Mouse (Mus musculus) right cerebral cortex, postnatal 10 days (tissue): ENCODE data around the gene Tmed9.
"Not testable (repeated sequence)": the region's sequence is repeated elsewhere in the genome, so short reads cannot be mapped to it uniquely, and the experiment has no call there.

Source experiments
- DNase-seq, 2 experiments: peaks; one replicate each; pipeline ENCODE4 v3.0.0; 2021; ENCODE audit warnings: low spot score in 2 of 2

Gene Tmed9

DNA sequence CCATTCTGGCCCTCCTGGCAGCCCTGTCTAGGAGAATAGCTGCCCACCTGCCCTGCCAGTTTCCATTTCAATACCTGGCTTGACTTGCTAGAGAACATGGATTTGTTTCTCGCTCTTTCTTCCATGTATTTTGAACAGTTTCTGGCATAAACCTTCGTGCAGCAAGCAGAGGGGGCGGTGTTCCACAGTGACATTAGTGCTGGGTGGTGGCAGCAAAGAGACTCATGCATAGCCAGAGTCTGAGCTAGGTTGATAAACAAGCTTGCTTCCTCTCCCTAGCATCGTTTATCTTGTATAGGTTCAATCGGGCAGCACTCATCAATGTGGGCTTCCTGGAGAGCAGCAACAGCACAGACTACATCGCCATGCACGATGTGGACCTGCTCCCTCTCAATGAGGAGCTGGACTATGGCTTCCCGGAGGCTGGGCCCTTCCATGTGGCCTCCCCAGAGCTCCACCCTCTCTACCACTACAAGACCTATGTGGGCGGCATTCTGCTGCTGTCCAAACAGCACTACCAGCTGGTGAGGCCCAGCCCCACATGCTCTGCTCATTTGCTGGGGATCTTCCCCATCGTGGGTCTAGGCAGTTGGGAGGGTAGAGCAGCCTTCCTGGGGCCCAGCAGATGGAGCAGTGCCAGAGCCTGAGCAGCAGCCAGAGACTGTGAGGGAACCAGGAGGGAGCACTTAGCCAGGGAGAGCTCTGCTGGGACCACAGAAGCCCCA lies 33.5 kb downstream of the Tmed9 start:
- DNase-seq, result no peak

DNA sequence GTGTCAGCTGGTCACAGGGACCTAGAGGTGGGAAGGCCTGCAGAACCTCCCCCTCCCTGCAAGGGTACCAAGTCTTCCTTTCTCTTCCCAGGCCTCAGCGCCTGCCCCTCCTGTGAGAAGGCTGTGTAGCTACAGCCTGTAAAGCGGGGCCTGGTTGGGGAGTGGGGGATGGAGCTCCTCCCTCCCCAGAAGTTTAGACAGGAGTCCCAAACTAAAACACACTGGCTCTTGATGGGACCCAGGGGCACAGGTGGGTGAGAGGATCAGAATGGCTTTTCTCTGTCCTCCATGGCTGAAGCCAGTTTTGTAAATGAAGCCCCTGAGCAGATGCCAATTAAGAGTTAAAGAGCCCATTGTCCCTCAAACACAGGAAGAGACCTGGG lies 34.1 kb downstream of the Tmed9 start:
- DNase-seq, result no peak

DNA sequence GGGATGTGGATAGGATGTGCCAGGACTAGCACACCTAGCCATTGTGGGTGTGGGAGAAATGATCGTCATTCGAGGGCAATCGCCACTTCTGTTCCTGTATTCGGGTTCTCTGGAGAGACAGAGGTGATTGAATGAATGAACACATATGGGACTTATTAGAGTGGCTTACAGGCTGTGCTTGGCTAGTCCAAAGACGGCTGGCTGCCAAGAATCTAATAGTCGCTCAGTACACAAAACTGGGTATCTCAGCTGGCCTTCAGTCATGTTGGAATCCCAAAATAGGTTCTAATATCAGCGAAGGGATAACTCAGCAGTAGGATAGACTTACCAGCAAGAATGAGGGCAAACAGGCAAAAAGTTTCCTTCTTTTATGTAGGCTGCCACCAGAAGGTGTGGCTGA lies 38.5 kb downstream of the Tmed9 start:
- DNase-seq, result no peak

DNA sequence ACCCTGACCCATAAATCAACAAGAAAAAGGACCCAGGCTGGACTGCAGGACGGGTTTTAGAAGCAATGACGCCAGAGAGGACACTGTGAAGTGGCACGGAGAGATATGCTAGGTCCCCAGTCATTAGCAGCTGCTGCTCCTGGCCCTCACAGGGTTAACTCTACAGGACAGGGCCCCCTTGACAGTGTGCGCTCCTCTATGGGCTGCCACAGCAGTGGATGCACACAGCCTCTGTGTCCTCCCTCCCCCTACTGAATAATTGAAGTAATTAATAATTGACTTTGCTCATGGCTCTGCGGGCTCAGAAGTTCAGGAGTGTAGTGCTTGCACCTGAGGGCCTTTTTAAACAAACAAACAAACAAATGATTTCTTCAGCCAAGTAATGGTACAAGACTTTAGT lies 39.9 kb downstream of the Tmed9 start:
- DNase-seq, result no peak

DNA sequence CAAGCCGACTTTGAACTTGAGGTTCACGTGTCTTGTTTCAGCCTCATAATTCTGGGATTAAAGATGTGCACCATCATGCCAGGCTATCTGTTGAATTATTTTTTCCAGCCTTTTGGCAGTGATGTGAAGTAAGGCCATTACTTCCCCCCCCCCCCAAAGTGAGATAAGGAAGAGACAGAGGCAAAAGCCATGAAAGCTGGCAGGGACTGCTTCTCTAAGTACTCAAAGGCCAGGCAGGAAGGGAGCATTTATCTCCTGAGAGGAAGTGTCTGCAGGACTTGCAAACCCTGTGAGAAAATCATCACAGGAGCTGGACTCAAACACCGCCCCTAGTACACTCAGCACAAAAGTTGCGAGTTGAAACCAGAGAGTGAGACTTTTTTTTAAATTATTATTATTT lies 45.8 kb downstream of the Tmed9 start:
- no peak for DNase-seq

DNA sequence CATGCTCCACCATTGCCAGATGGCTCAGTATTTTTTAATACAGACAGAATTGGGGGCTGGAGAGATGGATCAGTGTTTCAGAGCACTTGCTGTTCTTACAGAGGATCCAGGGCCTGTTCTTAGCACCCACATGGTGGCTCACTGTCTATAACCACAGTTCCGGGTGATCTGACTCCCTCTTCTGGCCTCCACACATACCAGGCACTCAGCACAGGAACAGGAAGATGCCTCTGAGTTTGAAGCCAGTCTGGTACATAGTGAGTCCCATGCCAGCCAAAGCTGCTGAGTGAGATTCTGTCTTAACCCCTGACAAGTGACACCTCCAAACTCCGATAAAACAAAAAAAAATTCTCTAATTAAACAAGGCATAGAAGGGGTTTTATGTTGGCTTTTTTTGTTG lies 46.7 kb downstream of the Tmed9 start:
- no peak for DNase-seq

DNA sequence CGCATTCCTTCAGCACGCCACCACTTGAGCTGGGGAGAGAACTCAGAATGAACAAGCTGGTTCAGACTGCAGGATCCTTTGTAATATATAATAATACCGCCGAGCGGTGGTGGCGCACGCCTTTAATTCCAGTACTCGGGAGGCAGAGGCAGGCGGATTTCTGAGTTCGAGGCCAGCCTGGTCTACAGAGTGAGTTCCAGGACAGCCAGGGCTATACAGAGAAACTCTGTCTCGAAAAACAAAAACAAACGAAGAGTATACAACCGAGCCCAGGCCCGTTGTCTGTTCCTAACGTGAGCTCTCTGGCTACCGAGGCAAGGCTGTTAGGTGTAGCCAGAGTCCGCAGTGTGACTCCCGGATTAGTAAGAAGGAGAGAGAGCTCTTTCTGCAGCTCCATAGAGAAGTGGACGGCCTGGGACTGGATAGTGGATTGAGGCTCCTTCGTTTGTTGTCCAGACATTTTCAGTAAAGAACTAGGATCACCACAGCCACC lies 48.7 kb downstream of the Tmed9 start:
- DNase-seq, result not testable (repeated sequence)

DNA sequence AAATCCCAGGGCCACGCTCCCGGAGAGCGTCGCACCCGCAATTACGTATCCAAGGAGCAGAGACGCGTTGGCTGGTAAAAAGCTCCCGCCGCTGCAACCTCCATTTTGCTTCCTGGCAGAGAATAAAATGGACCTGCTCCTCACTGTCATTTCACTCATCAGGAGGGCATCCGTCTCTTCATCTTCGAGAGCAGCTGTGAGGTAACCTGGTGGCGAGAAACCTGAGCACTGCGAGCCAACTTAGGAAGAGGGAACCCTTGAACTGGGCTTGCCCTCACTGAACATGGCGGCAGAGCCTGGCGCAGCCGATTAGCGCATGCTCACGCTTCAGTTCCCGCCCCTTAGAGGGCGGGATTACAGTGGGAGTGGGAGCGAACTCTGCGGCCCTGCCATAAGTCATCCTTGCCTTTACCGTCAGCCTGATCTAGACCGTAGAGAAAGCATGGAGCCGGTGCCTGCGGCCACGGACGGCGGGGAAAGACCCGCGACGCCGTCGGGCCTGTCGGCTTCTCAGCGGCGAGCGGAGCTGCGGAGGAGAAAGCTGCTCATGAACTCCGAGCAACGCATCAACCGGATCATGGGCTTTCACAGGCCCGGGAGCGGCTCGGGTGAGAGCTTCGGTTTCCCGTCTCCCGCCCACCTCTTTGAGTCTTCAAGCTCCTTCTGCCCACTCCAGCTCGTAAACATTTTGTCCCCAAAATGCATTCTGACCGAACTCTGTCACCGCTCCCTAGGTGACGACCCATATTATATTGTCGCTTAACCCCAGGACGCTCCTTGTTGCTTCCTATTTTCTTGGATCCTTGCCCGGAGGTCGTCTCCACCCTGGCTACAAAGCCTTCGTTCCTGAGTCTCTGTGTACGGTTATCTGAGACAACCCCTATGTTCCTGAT lies 49.4 kb downstream of the Tmed9 start, which contains the start of gene Caml:
Caml (plus strand) TSS at position 357 of the 893 bp plus-strand sequence.
- DNase-seq, result peak; percentile 90 to 92

DNA sequence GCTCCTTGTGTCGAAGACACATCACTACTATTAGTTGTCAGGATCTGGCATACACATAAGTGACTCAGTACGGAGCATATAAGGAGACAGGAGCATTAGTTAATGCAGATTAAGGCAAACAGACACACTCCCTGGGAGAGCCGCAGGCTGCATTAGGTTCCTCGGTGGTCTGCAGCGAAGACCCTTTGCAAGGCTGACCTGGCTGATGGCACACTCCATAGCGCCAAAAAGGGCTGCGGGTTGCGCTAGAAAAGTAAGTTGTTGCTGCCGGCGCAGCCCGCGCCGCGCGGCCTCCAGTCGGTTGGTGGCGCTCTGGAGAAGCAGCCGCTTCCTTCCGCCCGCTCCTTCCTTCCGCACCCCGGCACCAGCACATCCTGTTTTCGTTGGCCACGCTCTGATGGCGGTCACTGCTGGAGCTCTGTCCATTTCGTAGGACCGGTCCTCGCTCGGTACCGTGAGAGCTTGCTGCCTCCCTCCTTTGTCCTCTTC lies 61.2 kb downstream of the Tmed9 start, which contains the start of gene Ddx46:
Ddx46 (plus strand) TSS at position 389 of the 489 bp plus-strand sequence.
- DNase-seq, result peak; percentile 90 to 93

DNA sequence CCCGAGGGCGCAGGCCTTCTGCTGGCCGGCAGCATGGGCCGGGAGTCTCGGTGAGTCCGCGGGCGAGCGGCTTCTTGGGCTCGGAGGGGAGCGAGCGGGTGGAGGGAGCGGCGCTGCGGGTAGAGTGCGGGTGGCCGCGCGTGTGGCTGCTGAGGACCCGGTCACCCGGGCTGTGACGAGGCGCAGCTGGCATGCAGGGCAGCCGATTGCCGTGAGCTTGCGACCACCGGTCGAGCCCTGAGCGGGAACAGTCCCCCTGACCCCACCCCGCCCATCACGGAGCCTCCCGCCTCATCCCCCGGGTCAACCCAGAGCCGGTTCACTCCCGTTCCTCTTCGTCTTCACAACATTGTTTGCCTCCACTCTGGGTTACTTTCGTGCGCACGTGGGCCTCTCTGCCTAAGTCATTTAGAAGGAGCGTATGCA lies 61.6 kb downstream of the Tmed9 start:
- no peak for DNase-seq

DNA sequence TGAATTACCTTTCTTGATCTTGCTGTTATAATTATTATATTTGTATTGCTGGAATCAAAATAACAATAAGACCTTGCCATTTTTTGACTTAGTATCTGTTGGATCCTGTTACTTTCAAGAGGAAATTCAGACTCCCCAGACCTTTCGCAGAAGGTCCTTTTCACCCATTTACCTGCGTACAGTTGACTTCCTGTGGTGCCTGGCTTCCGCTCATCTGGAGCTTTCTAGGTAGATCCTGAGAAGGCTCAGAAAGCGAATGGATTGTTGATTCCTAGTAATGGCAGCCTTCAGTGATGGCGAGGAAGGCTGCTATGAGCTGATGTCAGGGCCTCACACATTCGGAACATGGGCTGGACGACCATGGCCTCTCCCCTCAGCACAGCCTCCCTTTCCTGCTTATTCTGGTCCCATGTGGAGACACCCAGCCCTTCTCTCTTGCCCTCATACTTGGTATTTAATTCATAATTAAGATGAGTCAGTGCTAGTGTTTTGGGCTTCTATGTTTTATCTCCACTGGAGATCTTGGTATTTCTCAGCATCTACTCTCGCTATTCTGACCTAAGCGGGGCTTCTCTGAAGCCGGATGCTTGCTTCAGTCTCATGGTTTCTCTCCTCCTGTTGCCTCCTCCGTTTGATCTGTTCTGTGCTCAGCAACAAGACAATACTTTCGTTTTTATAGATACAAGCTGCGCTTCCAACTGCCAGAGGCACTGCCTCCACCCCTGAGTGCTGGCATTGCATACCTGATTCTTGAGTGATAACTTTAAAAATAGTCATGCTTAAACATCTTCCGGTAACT lies 62.9 kb downstream of the Tmed9 start:
- DNase-seq, result no peak

DNA sequence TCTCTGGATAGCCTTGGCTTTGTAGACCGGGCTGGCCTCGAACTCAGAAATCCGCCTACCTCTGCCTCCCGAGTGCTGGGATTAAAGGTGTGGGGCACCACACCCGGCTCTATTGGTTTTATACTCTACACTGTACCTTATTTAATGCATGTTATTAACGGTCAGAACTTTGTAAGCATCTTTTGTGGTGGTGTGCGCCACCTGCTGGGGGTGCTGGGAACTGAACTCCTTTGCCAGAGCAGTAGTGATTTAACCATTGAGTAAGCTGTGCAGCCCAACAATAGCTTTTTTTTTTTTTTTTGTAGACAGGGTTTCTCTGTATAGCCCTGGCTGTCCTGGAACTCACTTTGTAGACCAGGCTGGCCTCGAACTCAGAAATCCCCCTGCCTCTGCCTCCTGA lies 66.9 kb downstream of the Tmed9 start:
- DNase-seq, result peak; percentile 69 to 83

DNA sequence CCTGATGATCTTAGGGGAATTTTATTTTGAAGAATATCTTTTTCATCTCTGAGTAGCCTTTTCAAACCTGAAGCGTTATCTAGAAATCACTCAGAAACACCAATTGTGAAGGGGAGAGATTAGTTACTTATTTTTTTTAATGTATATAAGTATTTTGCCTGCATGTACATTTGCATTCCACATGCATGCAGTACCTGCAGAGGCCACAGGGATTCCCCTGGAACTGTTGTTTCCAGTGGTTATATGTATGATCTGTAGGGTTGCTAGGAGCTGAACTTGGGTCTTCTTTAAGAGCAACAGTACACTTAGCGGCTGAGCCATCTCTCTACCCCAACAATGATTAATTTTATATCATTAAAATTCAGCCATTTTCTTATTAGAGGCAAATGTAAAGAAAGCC lies 71.0 kb downstream of the Tmed9 start:
- DNase-seq, result no peak
